Mouse (Mus musculus) layer of hippocampus, postnatal 25 days (tissue): ENCODE results near the gene Ypel3. TPM values are rescaled to one million over a fixed set of nuclear protein-coding genes. Genes with fewer than 3 reads are reported as not detected.
"Not testable (repeated sequence)": the region's sequence is repeated elsewhere in the genome, so short reads cannot be mapped to it uniquely, and the experiment has no call there.

ENCODE experiments used
- DNase-seq, 2 experiments: peaks; one replicate each; pipeline ENCODE4 v3.0.0; 2022; ENCODE audit warnings: mixed read lengths in 2 of 2, low spot score in 1 of 2; ENCODE audit errors: extremely low spot score in 1 of 2
- total RNA-seq, 2 experiments: library from RNA; stranded (reverse); gene quantifications; 2 replicates each; pipeline ENCODE4 v1.2.3; 2021

Gene Ypel3
- total RNA-seq, 2 experiments from 2014 or later, result 268 to 293 TPM

- no peak for DNase-seq
Measured at GRCm38 (mm10) chr7:126765540-126765939, 11.2 kb upstream of the Ypel3 start.

DNA sequence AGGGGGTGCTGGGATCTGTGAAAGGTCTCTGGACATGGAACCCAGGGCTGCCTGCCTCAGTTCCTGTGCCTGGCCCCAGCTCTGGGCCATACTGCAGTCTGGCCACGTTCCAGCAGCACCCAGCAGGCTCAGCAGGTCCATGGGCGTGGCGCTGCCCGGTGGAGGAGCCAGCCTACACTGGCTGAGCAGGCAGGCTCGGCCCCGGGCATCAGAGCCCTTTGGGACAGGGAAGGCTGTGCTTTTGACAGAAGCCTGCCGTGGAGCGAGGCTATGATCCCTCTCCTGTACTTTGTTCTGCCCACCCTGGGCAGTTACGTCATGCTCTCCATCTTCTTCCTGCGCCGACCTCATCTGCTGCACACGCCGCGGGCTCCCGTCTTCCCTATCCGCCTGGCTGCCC is 10.6 kb upstream of the Ypel3 start, which contains the start of gene Gdpd3:
Gdpd3 (plus strand) TSS at position 134 of the 400 bp plus-strand sequence.
- no peak for DNase-seq

GRCm38 (mm10) chr7:126767001-126767400 is 9.8 kb upstream of the Ypel3 start:
- no peak for DNase-seq

DNA sequence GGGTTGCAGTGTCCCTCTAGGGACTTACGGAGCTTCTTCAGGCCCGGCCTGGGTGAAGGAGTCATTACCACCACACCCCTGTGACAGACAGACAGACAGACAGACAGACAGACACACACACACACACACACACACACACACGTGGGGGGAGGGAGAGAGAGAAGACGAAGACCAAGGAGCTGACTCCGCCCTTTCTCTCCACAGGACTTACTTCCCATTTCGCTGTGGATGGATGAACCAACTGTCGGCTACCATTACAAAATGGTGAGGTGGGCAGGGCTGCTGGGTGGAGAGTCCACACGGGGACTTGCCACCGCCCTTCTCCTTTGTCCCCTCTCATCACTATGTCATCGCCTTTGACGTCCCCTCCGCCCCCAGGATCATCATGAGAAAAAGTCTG is 6.0 kb upstream of the Ypel3 start:
- no peak for DNase-seq

DNA sequence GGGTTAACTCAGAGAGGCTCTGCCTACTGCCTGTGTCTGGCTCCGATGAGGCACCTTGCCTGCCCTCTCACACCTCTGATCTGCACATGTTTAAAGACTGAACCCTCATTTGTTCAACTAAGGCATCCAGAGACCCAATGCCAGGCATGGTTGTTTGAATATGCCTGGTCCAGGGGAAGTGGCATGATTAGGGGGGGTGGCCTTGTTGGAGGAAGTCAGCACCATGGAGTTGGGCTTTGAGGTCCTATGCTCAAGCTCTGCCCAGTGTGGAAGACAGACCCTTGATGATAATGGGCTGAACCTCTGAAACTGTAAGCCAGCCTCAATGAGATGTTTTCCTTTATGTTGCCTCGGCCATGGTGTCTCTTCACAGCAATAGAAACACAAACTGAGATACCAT is 3.4 kb upstream of the Ypel3 start:
- no peak for DNase-seq

- no peak for DNase-seq
Measured at GRCm38 (mm10) chr7:126774463-126774862, 2.3 kb upstream of the Ypel3 start.

DNA sequence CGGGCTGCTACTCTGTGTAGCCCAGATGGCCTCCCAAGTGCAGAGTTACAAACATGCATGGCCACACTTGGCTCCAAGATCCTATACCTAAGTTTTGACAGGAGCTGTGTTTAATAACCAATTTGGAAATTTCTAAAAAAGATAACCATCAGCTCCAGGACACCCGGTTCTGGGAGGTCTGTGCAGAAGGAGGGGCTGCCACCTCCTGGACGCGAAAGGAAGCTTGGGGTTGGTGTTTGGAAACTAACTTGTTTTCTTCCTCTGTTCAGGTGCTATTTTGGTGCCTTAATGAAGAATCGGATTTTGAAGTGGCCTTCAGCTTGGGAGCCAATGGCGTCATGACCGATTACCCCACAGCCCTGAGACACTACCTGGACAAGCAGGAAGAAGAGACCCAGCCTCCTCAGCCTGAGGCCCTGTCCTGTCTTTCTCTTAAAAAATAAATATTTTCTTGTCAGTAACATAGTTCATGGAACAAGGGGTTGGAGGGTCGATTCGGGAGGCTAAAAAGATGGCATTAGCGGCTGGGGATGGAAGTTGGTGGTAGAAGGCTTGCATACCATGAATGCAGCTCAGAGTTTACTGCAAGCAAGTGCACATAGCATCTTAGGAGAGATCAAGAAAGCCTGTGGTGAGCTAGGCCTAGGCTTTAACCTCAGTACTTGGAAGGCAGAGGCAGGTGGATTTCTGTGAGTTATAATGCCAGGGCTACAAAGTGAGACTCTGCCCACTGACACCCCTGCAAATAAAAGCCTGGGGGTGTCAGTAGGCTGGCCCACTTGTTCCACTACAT is 1.4 kb upstream of the Ypel3 start:
- no peak for DNase-seq

DNA sequence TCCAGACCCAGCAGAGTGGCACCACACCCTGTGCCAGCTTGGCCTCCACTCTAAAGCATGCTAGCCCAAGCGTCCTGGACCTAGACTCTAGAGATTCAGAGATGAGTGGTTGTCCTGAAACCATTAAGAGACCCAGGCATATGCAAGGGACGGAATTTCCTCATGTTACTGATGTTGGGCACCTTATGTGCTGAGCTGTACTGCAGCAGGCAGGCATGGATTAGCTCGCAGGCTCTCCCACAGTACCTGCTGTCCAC is 849 bp upstream of the Ypel3 start:
- DNase-seq, result no peak

- no peak for DNase-seq
Measured at GRCm38 (mm10) chr7:126777476-126777875, 721 bp downstream of the Ypel3 start.

- no peak for DNase-seq
Measured at GRCm38 (mm10) chr7:126778147-126778546, 1.4 kb downstream of the Ypel3 start.

DNA sequence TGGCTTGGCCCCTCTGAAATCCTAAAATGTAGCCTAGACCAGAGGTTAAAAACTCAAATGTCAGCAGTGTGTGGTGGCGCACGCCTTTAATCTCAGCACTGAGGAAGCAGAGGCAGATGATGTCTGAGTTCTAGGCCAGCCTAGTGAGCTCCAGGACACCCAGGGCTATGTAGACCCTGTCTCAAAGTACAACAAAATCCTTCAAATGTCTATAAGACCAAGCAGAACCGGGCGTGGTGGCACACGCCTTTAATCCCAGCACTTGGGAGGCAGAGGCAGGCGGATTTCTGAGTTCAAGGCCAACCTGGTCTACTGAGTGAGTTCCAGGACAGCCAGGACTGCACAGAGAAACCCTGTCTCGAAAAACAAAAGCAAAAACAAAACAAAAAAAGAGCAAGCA is 2.3 kb downstream of the Ypel3 start:
- not testable (repeated sequence) for DNase-seq

GRCm38 (mm10) chr7:126779983-126780970 is 3.5 kb downstream of the Ypel3 start:
- DNase-seq, result peak; percentile 71 to 86

- DNase-seq, result no peak
Measured at GRCm38 (mm10) chr7:126780971-126781635, 4.3 kb downstream of the Ypel3 start, which contains the start of gene Tbx6. Gene Tbx6, plus strand, starts transcription at chr7:126781483.

GRCm38 (mm10) chr7:126781661-126782370 is 5.1 kb downstream of the Ypel3 start:
- DNase-seq, result no peak

DNA sequence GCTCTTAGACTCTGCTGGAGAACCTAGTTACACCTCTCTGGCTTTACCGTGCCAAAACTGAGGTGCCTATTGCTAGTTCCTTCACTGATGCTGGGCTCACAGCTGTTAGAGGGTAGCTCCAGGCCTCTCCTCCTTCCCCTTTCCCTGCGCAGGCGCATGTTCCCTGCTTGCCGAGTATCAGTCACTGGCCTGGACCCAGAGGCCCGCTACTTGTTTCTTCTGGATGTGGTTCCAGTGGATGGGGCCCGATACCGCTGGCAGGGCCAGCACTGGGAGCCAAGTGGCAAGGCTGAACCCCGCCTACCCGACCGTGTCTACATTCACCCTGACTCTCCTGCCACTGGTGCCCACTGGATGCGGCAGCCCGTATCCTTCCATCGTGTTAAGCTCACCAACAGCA is 5.9 kb downstream of the Ypel3 start:
- DNase-seq, result no peak

GRCm38 (mm10) chr7:126784469-126784868 is 7.7 kb downstream of the Ypel3 start:
- DNase-seq, result no peak

- no peak for DNase-seq
Measured at GRCm38 (mm10) chr7:126785056-126785455, 8.3 kb downstream of the Ypel3 start.

- DNase-seq, result no peak
Measured at GRCm38 (mm10) chr7:126786142-126786541, 9.4 kb downstream of the Ypel3 start.

DNA sequence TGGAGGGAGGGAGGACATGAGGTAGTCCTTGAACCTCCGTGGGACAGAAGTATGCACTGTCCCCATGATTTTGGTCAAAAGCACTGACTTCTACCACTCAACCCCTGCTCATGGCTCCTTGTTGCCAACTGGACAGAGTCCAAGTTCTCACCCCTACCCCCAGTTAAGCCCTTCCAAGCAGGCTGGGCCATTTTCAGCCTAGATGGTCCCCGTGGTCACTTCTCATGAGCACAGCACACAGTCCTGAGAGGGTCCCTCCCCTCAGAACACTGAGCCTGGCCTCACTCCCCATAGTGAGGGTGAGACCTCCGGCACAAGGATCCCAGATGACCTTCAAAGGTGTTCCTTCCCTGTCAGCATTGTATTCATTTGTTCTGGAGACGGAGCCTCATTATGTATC is 12.4 kb downstream of the Ypel3 start:
- DNase-seq, result no peak
